Mouse (Mus musculus): ENCODE results near the gene Axin2.
A peak's percentile ranks its signal among the peaks of the same experiment; 100 is the strongest.

Gene Axin2

DNA sequence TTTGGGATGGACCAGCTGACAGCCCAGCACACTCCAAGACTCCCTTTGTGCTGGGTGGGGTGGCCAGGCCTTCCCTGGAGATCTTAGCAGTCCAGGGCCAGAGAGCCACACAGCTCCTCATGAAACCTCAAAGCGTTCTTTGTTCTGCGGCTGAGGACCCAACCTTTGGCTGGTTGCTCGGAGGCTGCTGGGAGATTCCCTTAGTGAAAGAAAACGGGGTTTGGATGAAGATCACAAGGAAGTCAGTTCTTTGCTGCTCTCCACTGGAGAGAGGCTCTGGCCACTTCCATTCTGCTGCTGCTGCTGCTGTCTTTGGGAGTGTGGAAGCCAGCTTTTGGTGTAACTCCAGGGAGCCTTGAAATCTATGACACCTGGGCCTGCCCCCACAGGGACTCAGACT is 53.3 kb downstream of the Axin2 start:
- DNase-seq (ENCODE audit: low read depth, low spot score): no peak

- DNase-seq (ENCODE audit: low read depth, low spot score): no peak
Measured at GRCm38 (mm10) chr11:108973866-108974265, 53.7 kb downstream of the Axin2 start.

- DNase-seq (ENCODE audit: low read depth, low spot score): no peak
Measured at GRCm38 (mm10) chr11:108975583-108975982, 55.4 kb downstream of the Axin2 start.

DNA sequence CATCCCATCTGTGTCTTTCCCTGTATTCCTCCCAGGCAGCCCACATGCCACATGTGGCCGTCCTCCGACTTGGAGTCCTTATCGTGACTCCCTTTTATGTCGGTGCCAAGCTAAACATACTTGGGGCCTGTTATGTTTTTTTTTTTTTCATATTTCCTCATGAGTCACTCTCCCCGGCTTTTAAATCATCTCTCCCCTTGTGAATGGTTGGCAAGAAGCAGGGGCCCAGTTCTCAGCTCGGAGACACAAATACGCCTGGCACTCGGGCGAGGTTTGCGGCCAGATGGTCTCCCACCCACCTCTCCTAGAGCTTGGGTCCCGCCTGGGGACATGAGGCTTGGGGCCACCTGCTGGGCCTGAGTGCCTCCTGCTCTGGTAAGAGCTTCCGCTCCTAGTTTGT is 60.4 kb downstream of the Axin2 start:
- DNase-seq (ENCODE audit: low read depth, low spot score): no peak

DNA sequence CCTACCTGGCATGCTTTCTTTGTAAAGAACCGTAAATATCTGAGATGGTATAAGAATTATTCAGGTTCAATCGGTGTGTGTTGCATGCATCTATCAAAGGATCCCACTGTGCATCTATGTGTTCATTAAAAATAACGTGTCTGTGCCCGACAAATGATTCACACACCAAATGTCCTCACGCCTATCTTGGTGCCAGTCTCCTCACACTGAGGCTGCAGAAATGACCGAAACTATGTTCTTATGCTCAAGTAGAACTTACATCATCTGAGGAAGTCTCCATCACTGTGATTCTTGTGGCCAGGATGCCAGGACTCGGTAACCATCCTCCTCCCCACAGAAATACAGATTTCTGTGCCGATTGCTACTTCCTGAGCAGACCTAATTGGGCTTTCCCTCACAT is 60.9 kb downstream of the Axin2 start:
- no peak for DNase-seq (ENCODE audit: low read depth, low spot score)

GRCm38 (mm10) chr11:108983409-108984064 is 63.4 kb downstream of the Axin2 start:
- no peak for DNase-seq (ENCODE audit: low read depth, low spot score)

DNA sequence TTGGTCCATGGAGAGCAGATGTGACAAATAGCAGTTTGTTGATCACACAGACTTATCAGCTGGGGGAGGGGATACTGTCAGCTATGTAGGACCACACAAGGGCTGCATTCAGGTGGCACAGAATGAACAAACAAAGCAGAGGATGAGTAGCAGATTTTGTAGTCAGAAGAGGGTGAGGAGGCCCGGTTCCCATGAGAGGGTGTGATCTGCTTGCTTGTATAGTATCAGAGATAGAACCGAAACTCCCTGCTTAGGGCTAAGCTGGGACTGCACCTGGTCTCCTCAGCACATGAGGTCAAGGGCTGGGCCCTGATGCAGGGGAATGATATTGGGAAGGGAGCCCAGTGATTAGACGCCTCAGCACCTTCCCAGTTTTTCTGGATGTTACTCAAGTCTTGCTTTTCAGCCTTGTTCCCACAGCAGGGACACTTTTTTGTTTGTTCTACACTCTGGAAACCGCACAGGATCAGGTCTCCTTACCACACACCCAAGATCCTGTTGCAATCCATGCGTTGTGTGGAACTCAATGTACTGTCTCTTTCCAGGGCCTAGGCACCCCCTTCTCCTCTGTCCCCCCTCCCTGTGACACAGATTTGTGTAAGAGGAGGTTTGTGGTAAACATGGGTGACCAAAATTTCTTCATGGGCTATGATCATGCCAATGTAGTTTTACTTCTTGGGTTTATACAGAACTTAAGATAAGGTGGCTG is 64.7 kb downstream of the Axin2 start:
- no peak for DNase-seq (ENCODE audit: low read depth, low spot score)

DNA sequence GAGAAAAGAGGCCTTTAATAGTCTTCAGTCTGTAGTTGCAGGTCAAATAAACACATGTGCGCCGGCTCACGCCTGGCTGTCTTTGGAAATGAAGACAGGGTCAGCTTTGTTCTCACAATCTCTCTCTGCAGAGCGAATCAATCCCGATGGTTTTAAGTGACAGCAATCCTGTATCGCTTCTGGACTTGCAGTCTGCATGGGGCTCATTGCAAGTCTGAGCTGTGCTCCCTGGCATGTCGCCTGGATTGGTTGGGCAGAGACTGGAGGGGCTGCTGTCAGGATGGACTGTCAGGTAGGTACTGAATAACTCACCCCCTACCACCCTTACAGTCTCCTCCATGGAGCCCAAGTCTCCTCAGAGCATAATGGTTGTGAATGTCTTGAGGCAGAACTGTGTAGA is 65.7 kb downstream of the Axin2 start:
- peak; percentile 32 for DNase-seq (ENCODE audit: low read depth, low spot score)

- no peak for DNase-seq (ENCODE audit: low read depth, low spot score)
Measured at GRCm38 (mm10) chr11:108987226-108987625, 67.1 kb downstream of the Axin2 start.

GRCm38 (mm10) chr11:108987705-108988104 is 67.6 kb downstream of the Axin2 start:
- no peak for DNase-seq (ENCODE audit: low read depth, low spot score)

DNA sequence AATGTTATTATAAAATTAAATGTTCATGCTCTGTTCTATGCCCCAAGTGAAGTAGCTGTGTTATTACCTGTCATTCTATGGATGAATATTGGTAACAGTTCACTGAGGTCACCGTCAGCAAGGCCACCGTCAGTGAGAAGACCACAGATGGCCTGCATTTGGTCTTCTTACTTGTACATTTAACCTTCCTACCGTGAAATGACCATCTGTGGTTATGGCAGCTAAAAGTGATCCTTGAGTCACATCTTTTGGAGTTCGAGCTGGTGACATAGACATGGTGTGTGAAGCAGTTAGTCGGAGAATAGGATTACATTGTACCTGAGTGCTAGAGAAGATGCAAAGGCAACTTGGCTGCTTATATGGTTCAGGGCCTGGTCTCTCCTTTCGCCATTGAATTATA is 68.1 kb downstream of the Axin2 start:
- DNase-seq (ENCODE audit: low read depth, low spot score): no peak

GRCm38 (mm10) chr11:108989940-108990339 is 69.8 kb downstream of the Axin2 start:
- DNase-seq (ENCODE audit: low read depth, low spot score): no peak

DNA sequence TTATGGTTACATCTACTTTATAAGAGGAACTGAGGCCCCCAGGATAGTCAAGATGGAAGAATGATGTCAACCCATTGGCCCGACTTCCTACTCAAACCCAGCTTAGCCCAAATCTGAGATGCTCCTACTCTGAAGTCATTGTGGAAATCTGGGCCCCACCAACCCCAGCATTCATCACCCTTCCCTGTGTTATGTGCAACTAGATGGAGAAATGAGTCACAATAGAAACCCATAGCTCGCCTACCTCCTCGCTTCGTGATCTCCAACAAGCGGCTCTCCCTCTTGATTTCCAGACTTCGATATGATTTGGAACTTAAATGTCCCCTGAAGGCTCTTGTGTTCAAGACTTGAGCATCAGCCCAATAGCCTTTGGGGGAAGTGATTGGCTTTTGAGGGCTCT is 73.3 kb downstream of the Axin2 start:
- DNase-seq (ENCODE audit: low read depth, low spot score): no peak

GRCm38 (mm10) chr11:108995196-108995989 is 75.2 kb downstream of the Axin2 start:
- peak; percentile 64 for DNase-seq (ENCODE audit: low read depth, low spot score)

DNA sequence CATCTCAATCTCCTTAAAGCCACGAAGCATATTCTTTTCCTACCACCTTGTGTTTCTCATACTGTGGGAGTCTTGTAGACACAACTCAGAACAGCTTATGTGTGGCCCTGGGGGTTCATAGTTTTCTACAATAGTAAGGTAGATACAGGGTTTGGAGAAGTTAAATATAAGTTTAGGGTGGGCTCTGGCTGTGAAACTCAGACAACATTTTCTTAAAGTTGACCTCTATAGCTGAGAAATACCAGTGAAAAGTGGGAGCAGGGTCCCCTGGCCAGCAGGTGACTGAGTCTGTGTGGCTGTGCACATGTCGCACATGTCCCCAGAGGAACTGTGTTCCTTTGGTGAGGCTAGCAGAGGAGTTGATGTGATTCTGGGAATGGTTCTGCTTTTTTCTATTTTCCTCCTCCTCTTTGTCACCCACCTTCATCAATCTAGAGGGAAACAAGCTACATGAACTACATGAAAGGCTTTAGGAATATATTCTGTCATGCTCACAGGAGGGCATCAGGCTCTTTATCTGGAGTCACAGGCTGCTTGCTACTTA is 75.9 kb downstream of the Axin2 start:
- no peak for DNase-seq (ENCODE audit: low read depth, low spot score)

- no peak for DNase-seq (ENCODE audit: low read depth, low spot score)
Measured at GRCm38 (mm10) chr11:108997816-108998215, 77.7 kb downstream of the Axin2 start.

Measured in mesoderm, embryonic 11.5 days (tissue).